Mouse (Mus musculus) CD4-positive, CD25-positive, alpha-beta regulatory T cell, adult 2 months (primary cell): ENCODE results near the gene Itga7.

Source experiments
- DNase-seq: peaks from one replicate; pipeline ENCODE4 v3.0.0-alpha.2; 2012; ENCODE audit warnings: low read depth, low spot score

Itga7 gene

DNA sequence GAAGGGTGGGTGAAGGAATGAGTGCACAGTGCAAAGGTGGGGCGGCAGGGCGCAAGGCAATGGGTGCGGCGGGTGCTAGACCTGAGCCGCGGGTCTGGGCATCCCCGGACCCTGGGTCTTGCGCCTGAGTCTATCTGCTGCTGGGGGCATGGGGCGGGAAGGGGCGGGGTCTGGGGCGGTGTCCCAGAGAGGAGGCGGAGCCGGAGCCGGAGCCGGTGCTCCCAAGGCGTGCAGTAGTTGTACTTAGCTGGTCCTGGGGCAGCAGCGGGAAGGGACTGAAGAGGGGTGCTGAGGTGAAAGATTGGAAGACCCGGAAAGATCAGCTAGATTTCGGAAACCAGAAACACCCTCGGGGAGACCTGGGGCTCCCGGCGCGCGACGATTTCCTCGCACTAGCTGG, at the start of gene Itga7:
Gene Itga7, plus strand, starts transcription at position 245 of the 400 bp plus-strand sequence.
- DNase-seq: peak; percentile 61

DNA sequence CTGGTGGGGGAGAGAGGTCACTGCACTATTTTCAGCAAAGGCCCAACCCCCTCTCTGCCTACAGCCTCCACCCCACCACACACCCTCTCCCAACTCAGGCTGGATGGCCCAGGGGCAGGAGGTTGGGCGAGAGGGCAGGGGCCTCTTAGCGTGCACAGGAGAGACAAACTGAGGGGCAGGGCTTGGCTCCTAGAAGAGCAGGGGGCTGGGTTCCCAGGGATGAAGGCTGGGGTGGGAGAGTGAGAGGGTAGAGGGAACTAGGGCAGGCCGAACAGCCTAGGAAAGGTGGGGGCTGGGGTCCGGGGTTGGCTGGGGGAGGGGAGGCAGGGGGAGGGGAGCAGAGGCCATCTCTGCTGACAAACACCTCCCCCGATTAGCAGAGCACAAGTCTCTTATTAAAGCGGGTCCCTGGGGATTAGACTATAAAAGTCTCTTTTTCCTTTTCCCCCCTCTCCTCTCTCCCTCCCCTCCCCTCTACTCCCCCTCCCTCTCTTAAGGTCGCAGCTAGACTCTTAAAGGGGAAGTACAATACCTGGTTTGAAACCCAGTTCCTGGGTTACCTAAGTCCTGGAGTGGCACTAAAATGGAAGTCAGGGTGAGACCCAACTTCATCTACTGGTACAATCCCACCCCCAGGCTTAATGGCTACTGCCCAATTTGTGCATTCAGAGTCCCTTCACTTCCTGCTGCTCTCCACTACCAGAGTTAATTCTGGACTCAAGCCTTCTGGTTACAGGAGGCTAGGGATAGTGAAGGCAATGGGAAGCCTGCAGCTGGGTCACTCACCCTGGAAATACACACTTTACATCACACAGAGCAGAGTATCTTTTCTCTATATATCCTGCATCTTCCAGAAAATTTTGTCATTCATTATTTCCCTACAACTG, 44.4 kb upstream of the Itga7 start:
- DNase-seq: no peak

DNA sequence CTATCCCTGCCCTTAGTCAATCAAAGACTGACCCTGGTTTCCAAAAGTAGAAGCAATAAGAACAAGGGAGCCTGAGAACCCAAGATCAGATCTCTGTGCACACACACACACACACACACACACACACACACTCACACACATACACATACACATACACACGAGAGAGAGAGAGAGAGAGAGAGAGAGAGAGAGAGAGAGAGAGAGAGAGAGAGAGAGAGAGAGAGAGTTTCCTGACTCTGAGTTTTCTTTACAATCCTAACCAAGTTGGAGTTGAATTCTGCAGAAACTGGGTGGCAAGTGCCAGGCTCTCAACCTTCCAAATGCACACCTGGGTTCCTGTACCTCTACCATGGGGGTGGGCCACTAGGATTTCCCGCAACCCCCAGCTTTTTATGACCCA, 43.8 kb upstream of the Itga7 start:
- DNase-seq: no peak

DNA sequence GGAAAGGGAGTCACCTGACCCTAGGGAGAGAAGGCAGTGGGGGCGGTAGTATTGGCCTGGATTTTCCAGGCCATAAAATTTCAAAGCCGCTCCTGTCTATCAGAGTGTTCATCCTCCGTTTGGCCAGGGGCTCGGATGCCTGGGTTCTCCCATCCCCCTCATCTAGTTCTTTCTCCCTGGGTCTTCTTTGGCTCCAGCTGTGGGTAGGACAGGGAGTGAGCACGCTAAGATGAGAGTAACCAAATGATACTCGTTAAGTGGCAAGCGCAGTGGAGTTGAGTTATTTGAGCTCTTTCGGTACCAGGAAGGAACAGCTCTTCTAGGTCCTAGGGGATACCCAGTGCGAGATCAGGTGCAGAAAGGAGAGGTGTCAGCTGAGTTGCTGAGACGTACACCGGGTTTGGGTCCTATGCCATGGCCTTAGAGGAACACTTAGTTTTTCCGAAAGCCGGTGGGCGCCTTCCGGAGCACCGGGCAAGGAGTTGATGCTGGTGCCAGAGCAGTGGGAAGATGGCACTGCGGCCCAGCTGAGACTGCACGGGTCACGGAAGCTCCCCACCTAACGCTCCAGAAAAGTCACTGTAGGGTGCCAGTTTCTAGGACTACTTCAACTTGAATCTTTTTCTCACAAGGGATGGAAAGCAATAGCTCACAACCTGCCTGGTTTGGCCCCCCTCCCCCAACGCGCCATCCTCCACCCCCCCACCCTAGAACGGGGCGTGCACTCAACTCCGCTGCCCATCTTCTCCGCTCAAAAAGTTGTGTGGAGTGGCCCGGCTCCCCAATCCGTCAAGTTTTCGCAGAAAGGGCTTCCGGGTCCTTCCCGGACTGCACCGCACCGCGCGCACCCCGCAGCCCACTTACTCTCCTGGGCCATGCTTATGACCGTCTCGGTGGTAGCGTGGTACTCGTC, 43.0 kb upstream of the Itga7 start:
- DNase-seq: peak; percentile 42

DNA sequence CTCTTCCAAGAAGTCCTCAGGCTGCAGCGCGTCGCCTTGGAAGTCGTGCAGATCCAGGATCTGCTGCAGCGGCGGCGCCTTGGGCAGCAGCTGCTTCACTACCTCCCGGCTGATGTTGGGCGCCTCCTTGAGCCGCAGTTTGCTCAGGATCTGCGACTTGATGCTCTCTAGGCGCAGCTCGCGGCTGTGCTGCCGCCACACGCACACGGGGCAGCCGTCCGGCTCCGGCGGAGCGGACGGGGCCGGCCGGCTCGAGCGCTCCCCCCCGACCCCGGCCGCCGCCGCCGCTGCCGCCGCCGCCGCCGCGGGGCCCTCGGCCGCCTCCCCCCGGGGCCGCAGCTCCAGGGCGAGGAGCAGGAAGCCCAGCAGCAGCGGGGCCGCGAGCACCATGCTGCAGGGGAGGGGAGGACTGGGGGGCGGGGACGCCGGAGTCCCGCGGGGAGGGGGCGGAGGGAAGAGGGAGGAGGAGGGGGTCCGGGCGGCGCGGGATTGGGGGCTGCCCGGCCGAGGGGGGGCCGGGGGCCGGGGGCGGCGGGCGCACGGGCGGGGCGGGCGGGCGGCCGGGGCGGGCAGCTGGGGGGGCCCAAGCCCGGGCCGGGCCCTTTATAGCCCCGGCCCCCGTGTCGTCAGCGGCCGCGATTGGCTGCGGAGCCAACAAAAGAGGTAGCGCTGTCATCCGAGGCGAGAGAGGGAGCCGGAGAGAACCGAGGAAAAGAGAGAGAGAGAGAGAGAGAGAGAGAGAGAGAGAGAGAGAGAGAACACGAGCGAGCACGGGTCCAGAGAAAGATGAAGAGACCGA, 42.1 kb upstream of the Itga7 start, which contains the start of gene Gdf11:
Gene Gdf11, minus strand, starts transcription at position 423 of the 799 bp plus-strand sequence.
- DNase-seq: peak; percentile 80

DNA sequence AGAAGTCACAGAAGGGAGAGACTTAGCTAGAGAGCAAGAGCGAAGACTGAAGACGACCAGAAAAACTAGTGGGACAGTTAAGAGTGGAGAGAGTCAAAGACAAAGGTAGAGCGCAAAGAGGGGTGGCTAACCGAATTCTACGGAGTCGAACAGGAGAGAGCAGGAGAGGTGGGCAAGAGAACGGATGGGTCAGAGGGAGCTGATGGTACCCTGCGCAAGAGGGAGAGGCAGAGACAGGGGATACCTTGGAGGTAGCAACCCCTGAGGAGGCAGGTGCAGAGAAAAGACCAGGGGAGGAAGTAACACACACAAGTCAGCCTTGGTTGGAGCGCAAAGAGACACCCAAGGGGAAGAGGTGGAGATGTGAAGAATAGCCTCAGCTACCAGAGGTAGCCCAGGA, 41.4 kb upstream of the Itga7 start:
- peak; percentile 39 for DNase-seq

DNA sequence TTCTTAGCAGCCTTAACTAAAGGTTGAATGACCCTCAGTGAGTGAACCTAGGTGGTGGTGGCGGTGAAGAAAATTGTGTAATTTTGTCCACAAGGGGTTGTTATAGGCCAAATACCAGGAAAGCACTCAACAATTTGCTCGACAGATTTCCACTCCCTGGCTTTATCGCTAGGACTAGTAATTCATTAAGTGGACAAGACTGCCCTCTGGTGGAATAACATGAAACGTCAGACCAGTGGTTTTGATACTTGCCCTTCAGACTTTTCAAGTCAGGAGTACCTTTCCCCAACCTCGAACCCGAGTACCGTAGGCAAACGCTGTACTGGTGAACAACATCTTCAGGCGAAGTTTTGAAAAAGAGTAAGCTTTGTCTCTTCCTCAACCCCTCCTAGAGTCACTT, 38.2 kb upstream of the Itga7 start:
- DNase-seq: peak; percentile 90

DNA sequence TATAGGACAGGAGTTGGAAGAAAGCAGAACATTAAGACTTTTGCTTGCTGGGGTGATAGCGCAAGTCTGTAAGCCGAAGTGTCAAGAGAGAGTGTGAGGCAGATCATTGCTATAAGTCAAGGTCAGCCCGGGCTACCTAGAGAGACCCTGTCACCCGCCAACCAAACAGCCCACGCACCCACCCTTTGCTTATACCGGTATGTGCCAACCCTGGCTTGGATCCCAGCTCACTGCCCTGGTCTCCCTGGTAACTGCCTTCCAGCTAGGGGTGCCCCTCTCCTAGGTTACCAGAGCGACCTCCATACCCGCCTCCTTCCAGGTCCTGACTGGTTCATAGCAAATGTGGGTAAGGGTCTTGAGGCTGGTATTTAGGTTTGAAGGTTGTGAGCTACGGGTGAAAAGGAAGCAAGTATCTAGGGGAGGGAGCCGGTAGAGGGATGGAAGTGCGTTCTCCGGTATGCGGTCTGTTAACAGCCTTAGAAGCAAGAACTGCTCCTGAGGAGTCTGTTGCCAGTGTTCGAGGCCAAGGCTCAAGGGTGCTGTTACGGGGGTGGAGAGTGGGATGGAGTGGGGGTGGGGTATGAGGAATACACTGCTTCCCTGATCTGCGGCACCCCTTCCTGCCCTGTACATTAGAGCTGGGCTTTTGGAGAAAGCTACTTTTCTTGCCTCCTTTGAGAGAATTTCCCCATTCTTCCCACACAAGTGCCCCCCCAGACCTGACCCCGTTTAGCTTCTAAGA, 37.5 kb upstream of the Itga7 start:
- DNase-seq: no peak

DNA sequence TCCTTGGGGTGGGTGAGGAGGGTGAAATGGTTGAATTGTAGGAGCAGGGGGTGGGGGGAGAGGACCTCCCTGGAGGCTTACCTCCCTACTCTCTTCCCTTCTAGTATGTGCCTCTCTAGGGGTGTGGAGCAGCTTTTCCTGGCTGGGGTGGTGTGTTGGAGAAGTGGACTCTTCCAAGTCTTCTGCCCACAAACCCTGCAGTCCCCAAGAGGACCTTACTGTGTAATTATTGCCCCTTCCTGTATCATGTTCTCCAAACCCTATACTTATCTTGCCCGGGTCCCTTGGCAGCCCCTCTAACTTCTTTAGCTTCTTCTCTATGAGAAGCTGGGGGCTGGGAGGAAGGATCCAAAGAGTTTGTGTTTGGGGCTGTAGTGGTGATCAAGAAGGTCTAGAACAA, 36.8 kb upstream of the Itga7 start:
- no peak for DNase-seq

DNA sequence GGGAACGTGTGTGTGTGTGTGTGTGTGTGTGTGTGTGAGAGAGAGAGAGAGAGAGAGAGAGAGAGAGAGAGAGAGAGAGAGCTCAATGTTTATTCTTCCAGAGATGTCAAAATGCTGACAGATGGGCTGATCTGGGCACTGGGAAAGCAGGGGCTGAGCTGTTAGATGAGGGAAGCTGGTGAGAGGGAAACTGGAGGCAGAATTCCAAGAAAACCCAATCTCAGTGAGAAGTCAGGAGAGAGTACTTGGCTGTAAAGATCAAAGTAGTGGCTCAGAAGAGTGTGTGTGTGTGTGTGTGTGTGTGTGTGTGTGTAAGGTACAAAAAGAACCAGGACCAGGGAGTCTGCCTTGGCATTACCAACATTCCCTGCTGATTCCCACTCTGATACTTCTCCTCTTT, 36.1 kb upstream of the Itga7 start:
- no peak for DNase-seq

DNA sequence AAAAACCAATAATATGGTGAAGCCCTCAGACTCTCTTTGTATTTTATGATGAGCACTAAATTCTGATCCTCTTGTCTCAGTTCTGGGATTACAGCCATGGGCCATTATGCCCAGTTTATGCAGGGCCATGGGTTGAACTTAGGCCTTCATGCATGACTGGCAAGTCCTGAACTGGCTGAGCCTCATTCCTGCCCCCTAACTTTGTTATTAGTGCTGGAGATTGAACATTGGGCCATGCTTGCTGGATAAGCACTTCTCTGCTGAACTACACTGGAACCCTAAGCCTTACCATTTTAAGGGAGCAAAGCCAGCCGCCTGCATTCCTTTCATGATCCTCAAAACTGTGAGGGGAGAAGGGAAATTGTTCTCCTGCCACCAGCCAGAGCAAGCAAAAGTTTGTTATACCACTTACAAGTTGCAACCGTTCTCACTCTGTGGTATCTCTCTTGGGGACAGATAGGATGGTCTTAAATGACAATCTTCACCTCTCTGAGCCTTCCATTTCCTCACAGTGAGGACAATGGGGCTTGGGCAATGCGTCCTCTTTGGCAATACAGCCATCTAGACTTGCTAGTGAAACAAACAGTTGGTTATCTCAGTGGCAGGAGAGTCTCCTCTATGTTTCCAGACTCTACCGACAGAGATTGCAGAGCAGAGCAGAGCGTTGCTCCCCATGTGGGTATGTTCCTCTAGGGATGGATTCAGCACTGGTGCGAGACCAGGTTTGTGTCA, 33.7 kb upstream of the Itga7 start:
- DNase-seq: no peak

DNA sequence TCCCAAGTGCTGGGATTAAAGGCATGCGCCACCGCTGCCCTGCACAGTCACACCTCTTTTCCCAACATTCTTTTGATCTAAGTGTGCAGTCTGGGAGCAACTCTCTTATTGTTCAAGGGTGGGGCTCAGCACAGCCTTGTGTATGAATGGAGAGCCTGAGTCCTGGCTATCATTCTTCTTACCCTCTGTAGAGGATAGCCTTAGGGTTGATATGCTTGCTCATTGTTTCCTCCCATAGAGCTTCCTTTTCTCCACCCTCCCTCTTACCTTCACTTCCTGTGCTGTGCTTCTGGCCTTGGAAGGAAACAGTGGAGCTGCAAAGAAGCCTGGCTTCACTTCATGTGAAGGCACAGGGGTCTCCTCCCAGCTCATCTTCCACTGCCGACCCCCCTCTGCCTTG, 32.9 kb upstream of the Itga7 start, which contains the start of gene Cd63:
Gene Cd63, plus strand, starts transcription at position 292 of the 400 bp plus-strand sequence.
- DNase-seq: no peak

DNA sequence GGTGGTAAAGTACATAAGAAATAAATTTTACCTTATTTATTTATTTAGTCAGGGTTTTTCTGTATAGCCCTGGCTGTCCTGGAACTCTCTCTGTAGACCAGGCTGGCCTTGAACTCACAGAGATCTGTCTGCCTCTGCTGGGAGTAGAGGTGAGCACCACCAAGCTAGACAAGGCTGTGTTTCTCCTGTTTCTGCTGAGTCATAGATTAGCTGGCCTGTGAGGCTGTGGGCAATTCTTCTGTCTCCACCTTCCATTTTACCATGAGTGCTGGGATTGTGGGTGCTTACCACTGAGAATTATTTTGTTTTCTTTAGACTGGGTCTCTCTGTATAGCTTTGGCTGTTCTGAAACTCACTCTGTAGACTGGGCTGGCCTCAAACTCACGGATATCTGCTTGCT, 32.2 kb upstream of the Itga7 start:
- no peak for DNase-seq

DNA sequence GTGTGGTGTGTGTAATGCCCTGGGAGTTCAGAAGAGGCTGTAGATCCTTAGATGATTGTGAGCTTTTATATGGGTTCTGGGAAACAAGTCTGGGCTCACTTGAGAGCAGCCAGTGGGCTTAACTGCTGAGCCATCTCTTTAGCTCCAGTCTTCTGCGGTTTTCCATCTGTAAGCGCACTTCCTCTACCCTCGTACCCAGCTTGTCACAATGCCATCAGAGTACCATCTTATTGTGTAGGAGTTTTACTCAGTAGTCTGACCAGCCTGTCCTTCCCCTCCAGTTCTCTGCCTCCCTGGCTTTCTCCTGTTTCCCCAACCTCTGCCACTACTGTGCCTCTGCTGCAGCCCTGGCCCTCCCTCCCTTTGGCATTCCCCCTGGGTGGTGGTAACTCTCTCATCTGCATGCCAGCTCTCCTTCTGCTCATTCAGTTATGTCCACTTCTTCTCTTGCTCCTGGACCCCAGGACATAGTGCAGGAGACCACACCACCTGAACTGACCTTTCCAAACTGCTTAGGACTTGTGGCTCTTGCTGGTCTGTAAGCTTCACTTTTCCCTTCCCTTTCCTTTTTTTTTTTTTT, 31.1 kb upstream of the Itga7 start:
- DNase-seq: peak; percentile 37

DNA sequence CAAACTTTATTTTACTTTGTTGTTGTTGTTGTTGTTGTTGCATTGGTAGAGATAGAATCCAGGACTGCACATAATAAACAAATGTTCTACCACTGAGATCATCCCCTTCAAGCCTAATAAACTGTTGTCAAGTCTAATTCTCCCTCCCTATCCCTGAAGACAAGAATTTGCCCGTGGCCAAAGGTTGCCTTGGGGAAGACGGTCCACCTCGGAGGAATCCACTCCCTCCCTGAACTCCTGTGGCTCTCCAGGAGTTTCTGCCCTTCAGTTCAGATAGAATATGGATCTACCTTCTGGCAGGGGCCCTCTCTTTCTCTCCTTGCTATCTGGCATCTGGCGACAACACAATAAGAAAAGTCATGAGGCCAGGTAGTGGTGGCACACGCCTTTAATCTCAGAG, 28.8 kb upstream of the Itga7 start:
- DNase-seq: no peak

DNA sequence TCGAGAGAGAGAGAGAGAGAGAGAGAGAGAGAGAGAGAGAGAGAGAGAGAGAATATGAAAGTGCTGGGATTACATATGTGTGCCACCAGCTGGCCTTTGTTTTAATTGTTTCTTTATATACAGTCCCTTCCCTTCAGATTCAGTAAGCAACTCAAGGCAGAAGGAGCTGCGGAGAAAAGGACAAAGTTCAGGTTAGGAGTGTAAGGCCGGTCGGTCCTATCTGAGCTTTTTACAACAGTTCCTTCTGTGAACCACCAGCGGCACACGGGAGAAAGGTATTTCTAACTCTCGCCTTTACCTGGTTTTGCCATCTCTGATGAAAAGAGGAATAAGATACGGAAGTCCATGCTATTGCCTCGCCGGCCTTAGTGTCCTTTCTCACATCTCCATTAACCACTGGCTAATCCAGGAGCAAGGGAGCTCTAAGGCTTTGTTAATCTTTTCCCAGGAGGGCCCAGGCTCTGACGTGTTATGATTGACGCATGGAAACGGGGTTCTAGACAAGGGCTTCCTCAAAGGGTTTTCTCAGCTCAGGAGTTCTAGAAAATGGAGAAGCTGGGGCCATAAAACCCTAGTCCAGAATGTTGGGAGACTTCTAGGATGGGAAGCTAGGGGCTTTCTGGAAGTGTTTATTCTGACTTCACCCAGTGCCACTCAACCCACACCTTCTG, 24.7 kb upstream of the Itga7 start:
- DNase-seq: no peak

DNA sequence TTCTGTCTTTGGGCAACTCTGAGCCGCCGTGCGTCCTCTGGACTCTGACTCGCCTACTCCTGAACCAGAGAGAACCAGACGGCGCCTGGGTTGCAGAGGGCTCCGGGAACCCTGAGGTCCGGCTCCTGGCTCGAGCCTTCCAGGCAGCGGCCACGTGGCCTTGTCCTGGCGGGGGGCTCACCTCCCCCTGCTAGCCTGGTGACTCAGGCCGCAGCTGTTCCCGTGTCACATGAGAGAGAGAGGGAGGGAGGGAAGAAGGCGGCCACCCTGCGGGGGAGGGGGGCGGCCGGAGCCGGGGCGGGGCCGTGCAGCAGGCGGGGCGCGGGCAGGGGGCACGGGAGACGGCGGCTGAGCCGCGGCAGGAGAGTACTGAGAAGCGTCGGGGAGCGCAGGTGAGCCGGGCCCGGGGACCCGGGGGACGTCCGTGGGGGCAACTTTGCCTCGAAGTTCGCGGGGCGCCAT, 24.0 kb upstream of the Itga7 start:
- no peak for DNase-seq

DNA sequence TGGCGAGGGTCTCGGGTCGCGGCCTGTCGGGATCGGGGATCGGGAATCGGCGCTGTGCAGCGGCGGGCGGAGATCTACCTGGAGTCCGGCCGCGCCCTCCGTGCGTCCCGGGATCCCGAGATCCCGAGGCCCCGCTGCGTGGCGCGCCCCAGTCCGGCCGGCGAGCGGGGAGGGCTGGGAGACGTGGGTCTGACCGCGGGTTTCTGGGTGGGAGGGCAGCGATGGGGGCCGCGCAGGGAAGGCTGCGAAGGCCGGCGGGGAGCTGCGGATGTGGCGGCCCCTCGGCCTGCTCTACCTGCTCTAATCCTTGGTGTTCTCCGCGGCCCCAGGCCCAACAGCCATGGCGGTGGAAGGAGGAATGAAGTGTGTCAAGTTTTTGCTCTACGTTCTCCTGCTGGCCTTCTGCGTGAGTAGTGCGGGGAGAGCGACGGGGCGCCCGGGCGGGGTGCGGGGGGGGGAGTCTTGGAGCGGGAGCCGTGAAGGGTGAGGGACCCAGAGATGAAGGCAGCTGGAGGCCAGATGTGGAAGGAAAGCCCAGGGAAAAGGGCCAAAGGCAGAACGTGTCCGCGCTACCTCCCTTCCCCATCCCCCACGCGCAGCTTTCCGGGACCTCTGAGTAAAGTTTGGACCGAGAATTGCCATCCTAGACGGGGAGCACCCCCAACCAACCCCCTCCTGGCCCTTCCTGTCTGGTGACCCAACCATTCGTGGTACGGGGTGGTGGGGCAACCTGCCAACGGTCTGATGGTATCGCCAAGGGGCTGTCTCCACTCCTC, 23.4 kb upstream of the Itga7 start:
- DNase-seq: no peak
